Mouse (Mus musculus) myocyte (in vitro differentiated cells): Measurements from ENCODE around the gene Ptcd3. TPM values are rescaled to one million over a fixed set of nuclear protein-coding genes. Genes with fewer than 3 reads are reported as not detected.

Experiments
- H3K27me3 ChIP-seq: one replicate; pipeline ENCODE4 v1.6.1; 2011; ENCODE audit not compliant: control insufficient read depth, insufficient read depth, insufficient read length
- H3K36me3 ChIP-seq: one replicate; pipeline ENCODE4 v1.6.1; 2011; ENCODE audit not compliant: control insufficient read depth, insufficient read depth
- H3K4me2 ChIP-seq: one replicate; pipeline ENCODE4 v1.6.1; 2011; ENCODE audit warnings: low read depth, control low read depth
- H3K4me3 ChIP-seq: one replicate; pipeline ENCODE4 v1.5.1; 2011; ENCODE audit warnings: mild to moderate bottlenecking, control low read depth, moderate library complexity
- H3K79me2 ChIP-seq: one replicate; pipeline ENCODE4 v1.6.1; 2011; ENCODE audit not compliant: control insufficient read depth, insufficient read depth
- H3ac ChIP-seq: one replicate; pipeline ENCODE4 v1.6.1; 2011; ENCODE audit not compliant: control insufficient read depth, insufficient read length
- CEBPB ChIP-seq: IDR thresholded peaks from 2 replicates; pipeline ENCODE4 v1.6.1; 2011; ENCODE audit warnings: mild to moderate bottlenecking, moderate library complexity; ENCODE audit not compliant: poor library complexity, insufficient read depth, severe bottlenecking
- E2F4 ChIP-seq: IDR thresholded peaks from one replicate; pipeline ENCODE4 v1.6.1; 2011; ENCODE audit warnings: mild to moderate bottlenecking, control low read depth, moderate library complexity; ENCODE audit not compliant: insufficient read depth
- MAX ChIP-seq: IDR thresholded peaks from one replicate; pipeline ENCODE4 v1.6.1; 2011; ENCODE audit warnings: low read depth, mild to moderate bottlenecking, control low read depth
- MYOD1 ChIP-seq, 3 experiments: IDR thresholded peaks; one replicate each; pipeline ENCODE4 v1.6.1; 2011; ENCODE audit warnings: control low read depth in 2 of 3, low read depth in 2 of 3, mild to moderate bottlenecking in 2 of 3, moderate library complexity in 1 of 3; ENCODE audit not compliant: insufficient read length in 2 of 3, control insufficient read depth in 1 of 3
- MYOG ChIP-seq, 3 experiments: IDR thresholded peaks; one replicate each; pipeline ENCODE4 v1.6.1; 2011; ENCODE audit warnings: control low read depth in 2 of 3, low read depth in 2 of 3, mild to moderate bottlenecking in 2 of 3; ENCODE audit not compliant: insufficient read length in 2 of 3, control insufficient read depth in 1 of 3, insufficient read depth in 1 of 3
- POLR2A ChIP-seq: IDR thresholded peaks from one replicate; pipeline ENCODE4 v1.6.1; 2011; ENCODE audit warnings: low read depth, mild to moderate bottlenecking, control low read depth, moderate library complexity; ENCODE audit not compliant: insufficient read length
- POLR2AphosphoS2 ChIP-seq: IDR thresholded peaks from one replicate; pipeline ENCODE4 v1.6.1; 2011; ENCODE audit warnings: low read depth, control low read depth; ENCODE audit not compliant: insufficient read length
- REST ChIP-seq: IDR thresholded peaks from one replicate; pipeline ENCODE4 v1.6.1; 2011; ENCODE audit warnings: mild to moderate bottlenecking, control low read depth, moderate library complexity; ENCODE audit not compliant: insufficient read depth, insufficient read length
- SRF ChIP-seq: IDR thresholded peaks from one replicate; pipeline ENCODE4 v1.6.1; 2011; ENCODE audit warnings: low read depth; ENCODE audit not compliant: control insufficient read depth, insufficient read length
- TCF12 ChIP-seq: IDR thresholded peaks from one replicate; pipeline ENCODE4 v1.6.1; 2011; ENCODE audit warnings: mild to moderate bottlenecking, control low read depth; ENCODE audit not compliant: poor library complexity, insufficient read depth, severe bottlenecking
- TCF3 ChIP-seq: IDR thresholded peaks from one replicate; pipeline ENCODE4 v1.6.1; 2011; ENCODE audit warnings: low read depth, control low read depth; ENCODE audit not compliant: insufficient read length
- USF1 ChIP-seq: IDR thresholded peaks from one replicate; pipeline ENCODE4 v1.6.1; 2011; ENCODE audit warnings: low read depth, mild to moderate bottlenecking, control low read depth, moderate library complexity
- polyA plus RNA-seq: library from polyadenylated mRNA; unstranded; fragments of >200 nt; fragmentation: generic; extraction: Trizol; gene quantifications from one replicate; pipeline ENCODE4 v1.2.1, GENCODE M21; 2012; ENCODE audit warnings: missing spikeins

Ptcd3 gene
- polyA plus RNA-seq, 1 experiment: 20.3 TPM

DNA sequence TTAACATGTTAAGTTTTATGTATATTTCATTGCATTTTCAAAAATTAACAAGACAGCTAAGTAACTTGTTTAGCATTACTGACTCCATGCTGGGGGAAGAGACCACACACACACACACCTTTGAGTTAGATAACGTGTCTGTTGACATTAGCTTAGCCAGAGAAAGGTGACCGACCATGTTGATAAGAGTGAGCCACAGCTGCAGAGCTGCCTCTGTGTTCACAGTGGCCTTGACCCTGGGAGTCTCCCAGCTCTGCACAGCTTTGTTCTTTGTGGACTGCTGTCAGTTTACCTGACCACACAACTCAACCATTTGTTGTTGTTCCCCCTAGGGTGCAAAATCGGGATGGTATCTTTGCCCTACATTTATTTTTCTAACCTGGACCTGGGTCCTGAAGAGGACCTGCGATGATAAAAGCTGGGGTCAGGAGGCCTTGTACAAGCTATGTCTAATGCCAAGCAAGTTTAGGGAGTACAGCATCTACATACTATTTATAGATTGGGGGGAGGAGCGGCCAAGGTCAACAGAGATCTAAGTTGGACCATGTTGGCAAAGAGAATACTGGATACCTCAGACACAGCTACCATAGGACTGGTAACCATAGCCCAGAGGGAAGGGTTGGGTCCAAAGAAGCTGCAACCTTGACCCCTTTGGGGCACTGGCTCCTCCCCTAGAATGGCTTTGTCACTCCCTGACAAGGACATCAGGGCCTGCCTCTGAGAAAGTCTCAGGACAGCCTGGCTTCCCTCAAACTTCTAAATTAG is 3.3 kb upstream of the Ptcd3 start:
- Histone ChIP-seq H3K27me3 (no peaks in the 10 kb centered on the region), H3ac (no peak overlapping the region), H3K4me2 (peak overlapping the region; percentile 52), H3K79me2 (peaks cover 37% of the 10 kb centered on the region), H3K4me3 (no peak overlapping the region), H3K36me3 (peaks cover 17% of the 10 kb centered on the region)
- TF ChIP-seq REST (no peak), MAX (no peak), SRF (no peak), POLR2A (no peak), POLR2AphosphoS2 (no peak), TCF3 (no peak), MYOG (IDR thresholded peaks at IDR 0.05; ENCODE audit: control insufficient read depth in 1 of 3, insufficient read depth in 1 of 3, insufficient read length in 2 of 3, low read depth in 2 of 3) (no peak)

DNA sequence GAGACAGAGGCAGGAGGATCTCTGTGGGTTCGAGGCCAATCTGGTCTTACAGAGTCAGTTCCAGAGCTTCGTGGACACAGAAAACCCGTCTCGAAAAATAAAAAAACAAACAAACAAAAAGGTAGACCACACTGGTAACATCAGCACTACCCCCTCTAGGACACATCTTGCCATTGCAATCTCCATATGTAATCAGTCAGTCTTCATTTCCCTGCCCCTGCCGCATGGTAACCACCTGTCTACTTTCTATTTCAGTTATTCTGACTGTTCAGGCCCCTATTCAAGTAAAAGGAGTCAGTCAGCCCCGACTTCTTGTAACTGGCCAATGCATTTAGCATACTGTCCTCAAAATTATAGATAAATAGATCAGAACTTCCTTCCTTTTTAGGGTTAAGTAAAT is 1.3 kb upstream of the Ptcd3 start:
- Histone ChIP-seq H3K4me3 (peak overlapping the region; percentile 88), H3K36me3 (peaks cover 29% of the 10 kb centered on the region), H3K27me3 (no peaks in the 10 kb centered on the region), H3K4me2 (peak overlapping the region; percentile 71), H3K79me2 (peaks cover 46% of the 10 kb centered on the region), H3ac (no peak overlapping the region)
- TF ChIP-seq TCF12: no peak
- TF ChIP-seq MYOD1 (IDR thresholded peaks at IDR 0.05; ENCODE audit: control insufficient read depth in 1 of 3, insufficient read length in 2 of 3, low read depth in 2 of 3): peak in 1 of 3 experiments; percentile 19

DNA sequence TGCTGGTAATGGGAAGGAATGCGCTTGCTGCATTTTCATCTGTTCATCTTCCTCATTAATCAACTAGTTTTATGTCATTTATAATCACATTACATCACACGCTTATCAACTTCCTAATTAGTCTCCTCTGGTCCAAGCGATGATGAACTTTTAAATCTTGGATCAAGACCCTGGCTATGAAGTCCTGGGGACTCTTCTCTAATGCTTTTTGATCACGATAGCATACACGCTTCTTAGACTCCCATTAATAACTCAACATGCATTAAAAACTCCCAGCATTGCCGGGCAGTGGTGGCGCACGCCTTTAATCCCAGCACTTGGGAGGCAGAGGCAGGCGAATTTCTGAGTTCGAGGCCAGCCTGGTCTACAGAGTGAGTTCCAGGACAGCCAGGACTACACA is 834 bp upstream of the Ptcd3 start:
- peak overlapping the region; percentile 88 for H3K4me3 ChIP-seq
- TF ChIP-seq TCF3: no peak
- TF ChIP-seq POLR2A: no peak
- no peak for TF ChIP-seq TCF12
- no peak for TF ChIP-seq MYOG (IDR thresholded peaks at IDR 0.05; ENCODE audit: control insufficient read depth in 1 of 3, insufficient read depth in 1 of 3, insufficient read length in 2 of 3, low read depth in 2 of 3)
- no peak for TF ChIP-seq E2F4
- no peak for TF ChIP-seq POLR2AphosphoS2
- no peak for TF ChIP-seq REST
- TF ChIP-seq USF1: no peak
- no peak for TF ChIP-seq SRF
- no peak for TF ChIP-seq MYOD1 (IDR thresholded peaks at IDR 0.05; ENCODE audit: control insufficient read depth in 1 of 3, insufficient read length in 2 of 3, low read depth in 2 of 3)
- no peak for TF ChIP-seq CEBPB
- TF ChIP-seq MAX: no peak
- no peaks in the 10 kb centered on the region for H3K27me3 ChIP-seq
- H3K36me3 ChIP-seq: peaks cover 28% of the 10 kb centered on the region
- peaks cover 46% of the 10 kb centered on the region for H3K79me2 ChIP-seq
- peak overlapping the region; percentile 71 for H3K4me2 ChIP-seq
- H3ac ChIP-seq: peak overlapping the region; percentile 87

DNA sequence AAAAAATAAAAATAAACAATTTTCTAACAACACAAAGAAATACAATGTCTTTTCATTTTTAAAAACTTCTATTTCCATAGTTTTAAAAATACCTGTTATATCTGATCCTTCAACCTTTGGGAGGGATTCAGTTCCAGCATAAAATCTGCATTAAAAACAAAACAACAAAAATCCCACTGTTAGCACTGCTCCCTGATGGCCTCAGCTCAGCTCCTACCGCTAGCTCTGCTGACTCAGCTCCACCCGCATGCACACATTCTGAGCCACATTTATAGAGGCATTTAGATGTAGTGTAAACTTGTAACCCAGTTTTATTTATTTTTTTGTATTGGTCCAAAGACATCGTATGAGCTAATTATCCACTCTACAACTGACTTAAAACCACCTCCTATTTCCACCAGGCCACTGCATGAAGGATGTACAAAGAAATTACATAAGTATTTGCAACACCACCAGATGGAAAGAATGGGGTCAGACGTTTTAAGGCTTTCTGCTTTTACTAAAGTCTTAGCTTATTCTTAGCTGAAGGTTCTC is 781 bp downstream of the Ptcd3 start:
- H3K36me3 ChIP-seq: peaks cover 35% of the 10 kb centered on the region
- peak overlapping the region; percentile 96 for H3K4me2 ChIP-seq
- H3K4me3 ChIP-seq: peak overlapping the region; percentile 88
- H3ac ChIP-seq: peak overlapping the region; percentile 87
- TF ChIP-seq E2F4 (no peak), POLR2AphosphoS2 (no peak), MAX (no peak), USF1 (no peak), TCF12 (no peak), POLR2A (no peak), TCF3 (no peak), REST (no peak), CEBPB (no peak), MYOG (IDR thresholded peaks at IDR 0.05; ENCODE audit: control insufficient read depth in 1 of 3, insufficient read depth in 1 of 3, insufficient read length in 2 of 3, low read depth in 2 of 3) (no peak), MYOD1 (IDR thresholded peaks at IDR 0.05; ENCODE audit: control insufficient read depth in 1 of 3, insufficient read length in 2 of 3, low read depth in 2 of 3) (no peak), SRF (no peak)
- H3K79me2 ChIP-seq: peaks cover 46% of the 10 kb centered on the region
- H3K27me3 ChIP-seq: no peaks in the 10 kb centered on the region

DNA sequence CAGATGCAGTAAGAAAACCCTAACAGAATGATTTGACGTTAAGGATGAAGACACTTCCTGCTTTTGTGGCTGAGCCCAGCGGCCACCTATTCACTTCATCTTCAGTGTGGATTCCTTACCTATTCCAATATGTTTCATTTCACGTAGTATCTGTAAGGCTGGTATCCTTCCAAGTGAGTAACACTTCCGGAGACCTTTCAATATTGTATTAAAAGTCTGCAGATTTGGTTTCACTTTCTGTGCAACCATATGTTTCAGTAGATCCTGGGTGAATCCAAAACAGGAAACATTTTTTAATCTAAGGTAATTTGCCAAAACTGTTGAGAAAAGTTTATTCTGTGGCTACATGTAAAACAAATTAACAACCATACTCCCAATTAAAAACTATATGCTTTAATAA is 15.3 kb downstream of the Ptcd3 start:
- no peaks in the 10 kb centered on the region for H3K79me2 ChIP-seq
- H3K36me3 ChIP-seq: peaks cover 73% of the 10 kb centered on the region
- no peak overlapping the region for H3ac ChIP-seq
- no peaks in the 10 kb centered on the region for H3K27me3 ChIP-seq
- no peak overlapping the region for H3K4me3 ChIP-seq
- TF ChIP-seq MAX (no peak), E2F4 (no peak), TCF12 (no peak), POLR2A (no peak), CEBPB (no peak), SRF (no peak), REST (no peak), MYOD1 (IDR thresholded peaks at IDR 0.05; ENCODE audit: control insufficient read depth in 1 of 3, insufficient read length in 2 of 3, low read depth in 2 of 3) (no peak), MYOG (IDR thresholded peaks at IDR 0.05; ENCODE audit: control insufficient read depth in 1 of 3, insufficient read depth in 1 of 3, insufficient read length in 2 of 3, low read depth in 2 of 3) (no peak), POLR2AphosphoS2 (no peak), TCF3 (no peak), USF1 (no peak)
- no peak overlapping the region for H3K4me2 ChIP-seq
